Mouse (Mus musculus) bone marrow macrophage, adult 2 months (primary cell): Measurements from ENCODE around the gene Kctd21.

Experiments used
- CTCF ChIP-seq: IDR thresholded peaks from 2 replicates; pipeline ENCODE4 v1.5.1; 2012; ENCODE audit warnings: low read depth, mild to moderate bottlenecking, low read length, moderate library complexity
- POLR2A ChIP-seq: IDR thresholded peaks from 2 replicates; pipeline ENCODE4 v1.6.1; 2012; ENCODE audit warnings: mild to moderate bottlenecking, low read depth, low read length, borderline replicate concordance

DNA sequence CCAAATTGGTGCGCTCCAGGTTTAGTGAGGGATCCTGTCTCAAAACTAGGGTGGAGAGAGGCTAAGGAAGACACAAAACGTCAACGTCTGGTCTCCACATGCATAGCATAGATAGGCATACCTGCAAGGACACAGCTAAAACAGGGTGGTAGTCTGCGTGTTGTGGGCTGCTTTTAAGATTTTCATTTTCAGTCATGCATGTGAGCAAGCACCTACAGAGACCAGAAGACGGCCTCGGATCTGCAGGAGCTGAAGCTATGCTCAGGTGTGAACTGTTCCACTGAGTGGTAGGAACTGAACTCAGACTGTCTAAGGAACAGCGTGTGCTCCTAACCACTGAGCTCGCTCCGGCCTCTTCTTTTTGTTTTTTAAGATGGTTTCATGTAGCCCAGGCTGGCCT, 43.0 kb downstream of the Kctd21 start:
- TF ChIP-seq POLR2A (no peak), CTCF (no peak)
